Mouse (Mus musculus) embryonic facial prominence, embryonic 12.5 days (tissue): ENCODE data around the gene Pld3. TPM values are rescaled to one million over a fixed set of nuclear protein-coding genes. Genes with fewer than 3 reads are reported as not detected.
A peak's percentile ranks its signal among the peaks of the same experiment; 100 is the strongest.

Experiments
- ATAC-seq: fragments of 200-750 bp; cut with Nextera tagmentation; 2 replicates; pipeline ENCODE4 v1.8.0; 2017; ENCODE audit not compliant: insufficient number of reproducible peaks, insufficient read depth, low FRiP score, low TSS enrichment
- H3K27ac ChIP-seq: fragments of 300-500 bp; sonication (generic); 2 replicates; pipeline ENCODE4 v1.5.1; 2016; ENCODE audit warnings: mild to moderate bottlenecking
- H3K27me3 ChIP-seq: fragments of 300-500 bp; sonication (generic); 2 replicates; pipeline ENCODE4 v1.6.1; 2016; ENCODE audit warnings: mild to moderate bottlenecking, moderate library complexity
- H3K36me3 ChIP-seq: fragments of 300-500 bp; sonication (generic); 2 replicates; pipeline ENCODE4 v1.6.1; 2016; ENCODE audit warnings: mild to moderate bottlenecking
- H3K4me1 ChIP-seq: fragments of 300-500 bp; sonication (generic); 2 replicates; pipeline ENCODE4 v1.6.1; 2016
- H3K4me2 ChIP-seq: fragments of 300-500 bp; sonication (generic); replicated peaks from 2 replicates; pipeline ENCODE4 v1.6.1; 2016; ENCODE audit warnings: mild to moderate bottlenecking, moderate library complexity
- H3K4me3 ChIP-seq: fragments of 300-500 bp; sonication (generic); 2 replicates; pipeline ENCODE4 v1.5.1; 2016; ENCODE audit warnings: mild to moderate bottlenecking
- H3K9ac ChIP-seq: fragments of 300-500 bp; sonication (generic); 2 replicates; pipeline ENCODE4 v1.6.1; 2016; ENCODE audit warnings: mild to moderate bottlenecking, moderate library complexity
- H3K9me3 ChIP-seq: fragments of 300-500 bp; sonication (generic); 2 replicates; pipeline ENCODE4 v1.6.1; 2016; ENCODE audit warnings: mild to moderate bottlenecking, moderate library complexity
- WGBS: fragments of 180-500 bp; shearing (Covaris S2); methylation state at CpG from one replicate; pipeline ENCODE4 v1.1.7; 2016; 5-methylcytosine and 5-hydroxymethylcytosine counted together
- polyA plus RNA-seq: library from polyadenylated mRNA; unstranded; fragments of >200 nt; fragmentation: Nextera tagmentation; extraction: Ambion mirVana; gene quantifications from 2 replicates; pipeline ENCODE4 v1.2.1, GENCODE M21; 2016

Pld3 gene
- polyA plus RNA-seq, 1 experiment from 2014 or later, result 77.9 TPM

DNA sequence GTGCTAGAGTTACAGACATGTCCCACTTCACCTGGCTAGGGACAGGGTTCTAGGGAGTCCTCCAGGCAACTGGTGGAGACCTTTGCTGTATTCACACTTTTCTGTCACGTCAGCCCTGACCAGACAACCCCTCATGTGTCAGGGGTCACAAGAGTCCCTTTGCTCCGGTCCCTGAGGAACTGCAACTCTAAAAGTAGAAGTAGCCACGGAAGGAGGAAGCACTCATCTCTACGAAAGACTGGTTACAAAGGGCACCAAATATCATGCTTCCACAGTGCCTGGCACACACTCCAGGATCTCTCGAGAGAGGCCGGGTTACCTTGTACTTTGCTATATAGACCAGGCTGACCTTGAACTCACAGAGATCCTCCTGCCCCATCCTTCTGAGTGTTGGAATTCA, 16.4 kb downstream of the Pld3 start:
- WGBS, result 89% methylated on average over 6 of the region's 6 CpGs

DNA sequence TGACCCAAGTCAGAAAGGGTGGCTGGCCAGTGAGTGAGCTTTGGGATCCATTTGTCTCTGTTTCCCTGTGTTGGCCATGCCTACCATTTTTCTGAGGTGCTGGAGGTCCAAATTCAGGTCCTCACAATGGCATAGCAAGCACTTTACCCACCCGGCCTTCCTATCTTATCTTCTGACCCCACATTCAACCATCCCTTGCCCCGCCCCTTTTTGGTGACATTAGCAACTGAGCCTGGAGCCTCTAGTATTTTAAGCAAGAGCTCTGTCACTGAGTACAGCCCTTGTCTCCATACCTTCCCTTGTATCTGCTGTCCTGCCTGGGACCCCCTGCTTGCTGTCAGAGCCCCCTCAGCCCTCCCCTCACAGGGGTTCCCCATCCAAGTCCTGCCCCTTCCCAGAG, 17.6 kb downstream of the Pld3 start:
- Histone ChIP-seq H3K4me1 (no peaks in the 10 kb centered on the region), H3K4me2 (no peak overlapping the region), H3K36me3 (peaks cover 78% of the 10 kb centered on the region), H3K9me3 (no peaks in the 10 kb centered on the region), H3K27ac (no peak overlapping the region), H3K27me3 (no peaks in the 10 kb centered on the region), H3K4me3 (no peak overlapping the region), H3K9ac (no peak overlapping the region)
- no peak for ATAC-seq
- WGBS, result 87% methylated on average over 2 of the region's 2 CpGs

More for the DNA sequence above, 16.4 kb downstream of the Pld3 start:
- no peaks in the 10 kb centered on the region for H3K27me3 ChIP-seq
- peaks cover 72% of the 10 kb centered on the region for H3K36me3 ChIP-seq
- H3K4me1 ChIP-seq, result peaks cover 4% of the 10 kb centered on the region; the same call in 1 of the 2 replicates
- H3K4me2 ChIP-seq, result no peak overlapping the region
- H3K9me3 ChIP-seq, result no peaks in the 10 kb centered on the region
- no peak overlapping the region for H3K9ac ChIP-seq
- no peak overlapping the region for H3K27ac ChIP-seq
- no peak for ATAC-seq
- H3K4me3 ChIP-seq, result no peak overlapping the region

DNA sequence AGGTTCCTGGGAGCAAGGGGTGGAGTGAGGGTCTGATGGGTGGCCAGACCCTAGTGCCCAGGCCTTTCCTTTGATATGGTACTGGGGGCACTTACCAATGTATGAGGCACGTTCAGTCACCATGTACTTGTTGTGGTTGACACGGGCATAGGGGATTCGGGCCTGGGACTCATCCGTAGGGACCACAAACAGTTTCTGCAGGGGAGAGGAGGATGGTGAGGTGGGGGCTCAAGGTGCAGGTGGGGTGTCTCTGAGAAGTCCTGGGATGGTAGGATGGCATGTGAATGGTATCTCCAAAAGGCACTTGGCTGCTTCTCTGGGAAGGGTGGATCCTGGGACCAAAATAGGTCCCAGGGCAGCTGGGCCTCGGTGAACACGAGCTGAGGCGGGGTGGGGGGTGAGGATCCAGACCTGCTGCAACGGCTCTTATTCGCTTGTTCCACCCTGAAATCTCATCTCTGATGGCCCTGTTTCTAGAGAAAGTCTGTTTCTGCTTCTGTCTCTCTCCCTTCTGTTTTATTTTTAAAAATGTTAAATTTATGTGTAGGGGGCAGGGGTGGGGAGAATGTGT, 20.5 kb downstream of the Pld3 start:
- Histone ChIP-seq H3K9me3 (no peaks in the 10 kb centered on the region), H3K27me3 (no peaks in the 10 kb centered on the region), H3K9ac (no peak overlapping the region), H3K36me3 (peaks cover 65% of the 10 kb centered on the region), H3K27ac (no peak overlapping the region), H3K4me2 (no peak overlapping the region), H3K4me1 (no peaks in the 10 kb centered on the region), H3K4me3 (no peak overlapping the region)
- 87% methylated on average over 9 of the region's 9 CpGs for WGBS
- no peak for ATAC-seq

DNA sequence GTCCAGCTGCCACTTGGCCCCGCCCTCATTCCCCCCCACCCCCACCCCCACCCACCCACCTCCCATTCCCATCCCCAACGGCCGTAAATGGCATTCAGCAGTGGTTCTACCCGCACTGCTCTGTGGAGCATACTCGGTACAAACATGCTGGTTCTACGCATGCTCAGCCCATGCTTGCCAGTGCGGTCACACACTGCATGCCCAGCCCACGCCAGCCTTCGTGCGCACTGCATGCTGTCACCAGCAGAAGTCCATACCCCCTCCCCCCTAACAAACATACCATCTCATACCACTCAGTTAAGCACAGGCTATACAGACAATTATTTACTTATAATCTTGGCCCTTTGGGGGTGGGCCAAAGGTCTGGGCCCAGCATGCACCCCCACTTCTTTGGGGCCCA, 21.3 kb downstream of the Pld3 start:
- Histone ChIP-seq H3K9ac (no peak overlapping the region), H3K27ac (no peak overlapping the region), H3K4me1 (no peaks in the 10 kb centered on the region), H3K4me2 (no peak overlapping the region), H3K9me3 (no peaks in the 10 kb centered on the region), H3K27me3 (no peaks in the 10 kb centered on the region), H3K4me3 (no peak overlapping the region), H3K36me3 (peaks cover 58% of the 10 kb centered on the region)
- WGBS, result 92% methylated on average over 10 of the region's 10 CpGs
- peak; percentile 36; the same call in 1 of the 2 replicates for ATAC-seq

DNA sequence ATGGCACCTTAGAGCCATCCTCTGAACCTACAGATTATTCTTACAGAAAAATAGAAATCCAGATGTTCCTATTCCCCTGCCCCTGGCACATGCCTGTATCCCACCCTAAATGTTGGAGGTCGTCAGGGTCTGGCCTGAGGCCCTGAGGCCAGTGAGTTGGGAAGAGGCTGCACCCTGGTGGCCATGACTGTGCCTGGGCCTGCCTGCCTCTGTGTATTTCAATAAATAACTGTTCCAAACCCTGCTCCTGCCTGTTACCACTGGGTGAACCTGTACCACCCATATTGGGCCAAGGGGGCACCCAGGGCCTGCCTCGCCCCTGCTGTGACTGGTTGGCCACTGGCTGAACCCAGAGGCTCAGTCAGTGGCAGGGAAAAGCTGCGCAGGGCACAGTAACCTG, 22.1 kb downstream of the Pld3 start:
- no peaks in the 10 kb centered on the region for H3K4me1 ChIP-seq
- WGBS, result 77% methylated on average over 3 of the region's 3 CpGs
- ATAC-seq, result no peak
- peaks cover 51% of the 10 kb centered on the region for H3K36me3 ChIP-seq
- H3K27ac ChIP-seq, result no peak overlapping the region
- no peak overlapping the region for H3K4me3 ChIP-seq
- no peak overlapping the region for H3K4me2 ChIP-seq
- H3K9ac ChIP-seq, result no peak overlapping the region
- no peaks in the 10 kb centered on the region for H3K27me3 ChIP-seq
- no peaks in the 10 kb centered on the region for H3K9me3 ChIP-seq

DNA sequence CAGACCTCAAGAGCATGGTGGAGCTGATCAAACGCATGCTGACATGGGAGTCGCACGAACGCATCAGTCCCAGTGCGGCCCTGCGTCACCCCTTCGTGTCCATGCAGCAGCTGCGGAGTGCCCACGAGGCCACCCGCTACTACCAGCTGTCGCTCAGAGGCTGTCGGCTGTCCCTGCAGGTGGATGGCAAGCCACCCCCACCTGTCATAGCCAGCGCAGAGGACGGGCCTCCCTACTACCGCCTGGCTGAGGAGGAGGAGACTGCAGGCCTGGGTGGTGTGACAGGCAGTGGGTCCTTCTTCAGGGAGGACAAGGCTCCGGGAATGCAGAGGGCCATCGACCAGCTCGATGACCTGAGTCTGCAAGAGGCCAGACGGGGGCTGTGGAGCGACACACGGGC, 23.9 kb downstream of the Pld3 start:
- no peak for ATAC-seq
- H3K9ac ChIP-seq, result no peak overlapping the region

DNA sequence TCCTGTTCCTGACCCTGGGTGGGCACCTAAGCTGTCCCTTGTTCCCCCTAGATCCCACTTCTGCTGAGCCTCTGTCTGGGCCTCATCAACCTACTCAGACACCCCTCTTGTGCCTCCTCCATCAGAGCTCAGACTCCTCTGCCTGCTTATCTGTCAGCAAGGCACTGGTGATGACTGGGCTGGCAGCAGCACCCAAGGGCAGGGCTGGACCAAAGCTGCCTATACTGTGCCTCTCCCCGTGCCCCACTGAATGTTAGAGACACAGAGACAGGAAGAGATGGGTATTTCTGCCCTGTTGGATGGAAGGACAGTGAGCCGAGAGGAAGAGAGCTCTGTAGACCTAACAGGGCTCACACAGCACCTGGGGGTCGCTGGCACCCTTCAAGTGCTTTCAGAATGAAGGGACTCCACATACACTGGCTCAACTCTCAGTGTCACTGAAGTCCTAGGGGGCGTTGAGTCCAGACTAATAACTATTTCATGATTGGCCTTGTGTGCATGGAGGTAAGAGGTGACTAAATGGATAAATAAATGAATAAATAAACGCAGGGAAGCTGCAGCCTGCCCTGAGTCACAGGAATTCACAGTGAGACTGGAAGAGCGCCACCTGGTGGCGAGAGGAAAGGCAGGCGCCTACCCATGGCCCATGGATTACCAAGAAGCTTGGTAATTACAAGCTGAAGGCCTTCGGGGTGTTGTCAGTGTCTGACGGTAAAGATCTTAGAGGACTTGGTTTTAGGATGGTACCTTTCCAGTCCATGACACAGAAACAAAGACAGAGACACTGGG, 26.8 kb downstream of the Pld3 start:
- Histone ChIP-seq H3K9me3 (no peaks in the 10 kb centered on the region), H3K4me2 (no peak overlapping the region), H3K4me3 (no peak overlapping the region), H3K27me3 (no peaks in the 10 kb centered on the region), H3K27ac (no peak overlapping the region), H3K9ac (no peak overlapping the region), H3K4me1 (no peaks in the 10 kb centered on the region), H3K36me3 (peaks cover 16% of the 10 kb centered on the region)
- ATAC-seq, result peak; percentile 54; the same call in 1 of the 2 replicates
- 26% methylated on average over 10 of the region's 10 CpGs for WGBS

More for the DNA sequence above, 23.9 kb downstream of the Pld3 start:
- Histone ChIP-seq H3K4me3 (no peak overlapping the region), H3K36me3 (peaks cover 42% of the 10 kb centered on the region), H3K9me3 (no peaks in the 10 kb centered on the region), H3K4me1 (no peaks in the 10 kb centered on the region), H3K27ac (no peak overlapping the region), H3K4me2 (no peak overlapping the region), H3K27me3 (no peaks in the 10 kb centered on the region)
- 84% methylated on average over 21 of the region's 21 CpGs for WGBS

DNA sequence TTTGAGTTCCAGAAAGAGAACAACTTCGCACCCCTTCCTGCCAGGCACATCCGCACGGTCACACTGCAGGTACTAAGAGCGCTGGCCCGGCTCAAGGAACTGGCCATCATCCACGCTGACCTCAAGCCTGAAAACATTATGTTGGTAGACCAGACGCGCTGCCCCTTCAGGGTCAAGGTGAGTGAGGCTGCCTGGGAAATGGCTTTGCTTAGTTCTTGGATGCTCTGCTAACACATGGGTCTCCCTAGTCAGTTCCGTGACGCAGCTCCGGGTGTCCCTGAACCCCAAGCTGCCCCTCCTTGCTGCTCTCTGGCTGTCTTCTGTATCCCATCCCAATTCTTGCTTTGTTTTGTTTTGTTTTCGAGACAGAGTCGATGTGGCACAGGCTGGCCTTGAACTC, 29.2 kb downstream of the Pld3 start:
- WGBS, result 92% methylated on average over 13 of the region's 13 CpGs
- no peaks in the 10 kb centered on the region for H3K9me3 ChIP-seq
- ATAC-seq, result no peak
- no peak overlapping the region for H3K4me2 ChIP-seq
- no peaks in the 10 kb centered on the region for H3K4me1 ChIP-seq
- H3K27me3 ChIP-seq, result no peaks in the 10 kb centered on the region
- no peak overlapping the region for H3K4me3 ChIP-seq
- H3K27ac ChIP-seq, result no peak overlapping the region
- H3K36me3 ChIP-seq, result peaks cover 12% of the 10 kb centered on the region; the same call in 1 of the 2 replicates
- H3K9ac ChIP-seq, result no peak overlapping the region

DNA sequence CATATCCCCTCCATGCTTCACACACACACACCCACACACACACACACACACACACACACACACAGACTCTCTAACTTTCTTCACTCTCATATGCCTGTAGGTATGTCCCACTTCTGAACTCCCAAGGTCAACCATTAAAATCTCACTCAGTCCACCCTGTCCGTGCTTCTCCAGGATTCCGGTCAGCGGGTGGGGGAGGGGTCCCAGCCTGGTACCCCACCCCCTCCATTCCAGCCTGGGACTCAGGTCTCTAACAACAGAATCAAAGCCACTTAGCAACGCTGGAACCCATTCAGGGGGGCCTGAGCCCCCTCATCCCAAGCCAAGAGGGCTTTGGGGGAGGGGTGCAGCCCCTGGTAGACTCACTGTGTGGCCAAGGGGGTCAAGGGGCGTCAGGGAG, 30.1 kb downstream of the Pld3 start, which contains the start of gene Hipk4:
Gene Hipk4 (plus strand): TSS at position 301 of the 400 bp plus-strand sequence.
- Histone ChIP-seq H3K27ac (no peak within 1 kb of the TSS), H3K4me2 (no peak within 1 kb of the TSS), H3K4me3 (no peak within 1 kb of the TSS), H3K9me3 (no peaks in the 10 kb centered on the region), H3K9ac (no peak within 1 kb of the TSS), H3K27me3 (no peaks in the 10 kb centered on the region), H3K36me3 (0 out of 2 replicates have a peak, but pooled peaks cover 19% of the 10 kb centered on the region), H3K4me1 (no peaks in the 10 kb centered on the region)
- ATAC-seq, result no peak
- 69% methylated on average over 5 of the region's 5 CpGs for WGBS

DNA sequence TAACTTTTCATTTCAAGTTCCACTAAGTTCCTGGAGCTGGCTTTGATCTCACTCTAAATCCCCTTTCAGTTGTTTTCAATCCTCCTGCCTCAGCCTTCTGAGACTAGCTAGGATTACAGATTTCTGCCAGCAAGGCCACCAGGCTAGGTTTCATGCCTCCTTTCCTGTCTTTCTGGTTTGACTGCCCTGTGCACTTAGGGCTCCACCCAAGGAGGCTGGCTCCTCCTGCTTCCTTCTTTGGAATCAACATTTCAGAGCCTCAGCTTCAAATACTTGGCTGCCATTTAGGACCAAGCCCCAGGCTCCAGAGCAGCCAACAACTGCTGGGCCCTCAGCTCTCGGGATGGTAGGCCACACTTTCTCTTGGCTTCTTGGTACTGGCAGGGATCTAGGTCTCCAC, 32.4 kb downstream of the Pld3 start:
- no peaks in the 10 kb centered on the region for H3K9me3 ChIP-seq
- WGBS, result 76% methylated on average over 1 of the region's 1 CpGs
- H3K9ac ChIP-seq, result no peak overlapping the region
- peaks cover 21% of the 10 kb centered on the region; the same call in 1 of the 2 replicates for H3K36me3 ChIP-seq
- no peak overlapping the region for H3K27ac ChIP-seq
- no peak overlapping the region for H3K4me3 ChIP-seq
- no peak for ATAC-seq
- no peaks in the 10 kb centered on the region for H3K4me1 ChIP-seq
- H3K27me3 ChIP-seq, result no peaks in the 10 kb centered on the region
- H3K4me2 ChIP-seq, result no peak overlapping the region

DNA sequence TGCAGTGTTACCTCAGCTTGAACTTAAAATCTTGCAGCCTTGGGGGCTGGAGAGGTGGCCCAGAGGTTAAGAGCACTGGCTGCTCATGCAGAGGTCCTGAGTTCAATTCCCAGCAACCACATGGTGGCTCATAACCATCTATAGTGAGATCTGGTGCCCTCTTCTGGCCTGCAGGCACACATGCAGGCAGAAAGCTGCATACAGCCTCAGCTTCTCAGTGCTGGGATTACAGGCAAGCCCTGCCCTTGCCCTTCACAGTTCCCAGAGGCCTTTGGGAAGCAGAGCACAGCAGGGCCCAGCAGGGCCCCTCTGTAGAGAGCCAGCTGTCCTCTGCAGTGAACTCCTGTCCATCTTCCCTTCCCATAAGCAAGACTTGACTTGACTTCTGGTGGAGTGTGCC, 32.9 kb downstream of the Pld3 start:
- Histone ChIP-seq H3K36me3 (peaks cover 21% of the 10 kb centered on the region; the same call in 1 of the 2 replicates), H3K27ac (no peak overlapping the region), H3K9ac (no peak overlapping the region), H3K4me1 (no peaks in the 10 kb centered on the region), H3K9me3 (no peaks in the 10 kb centered on the region), H3K4me2 (no peak overlapping the region), H3K4me3 (no peak overlapping the region), H3K27me3 (no peaks in the 10 kb centered on the region)
- ATAC-seq, result no peak

DNA sequence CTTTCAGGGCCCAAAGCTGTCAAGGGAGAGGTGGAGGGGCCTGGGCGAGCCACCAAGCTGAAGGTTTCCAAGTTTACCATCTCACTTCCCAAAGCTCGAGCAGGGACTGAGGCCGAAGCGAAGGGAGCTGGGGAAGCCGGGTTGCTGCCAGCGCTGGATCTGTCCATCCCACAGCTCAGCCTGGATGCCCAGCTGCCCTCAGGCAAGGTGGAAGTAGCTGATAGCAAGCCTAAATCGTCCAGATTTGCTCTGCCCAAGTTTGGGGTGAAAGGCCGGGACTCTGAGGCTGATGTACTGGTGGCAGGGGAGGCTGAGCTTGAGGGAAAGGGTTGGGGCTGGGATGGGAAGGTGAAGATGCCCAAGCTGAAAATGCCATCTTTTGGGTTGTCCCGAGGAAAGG, 34.7 kb downstream of the Pld3 start:
- H3K27ac ChIP-seq, result no peak overlapping the region
- H3K27me3 ChIP-seq, result no peaks in the 10 kb centered on the region
- H3K4me3 ChIP-seq, result no peak overlapping the region
- H3K9ac ChIP-seq, result no peak overlapping the region
- ATAC-seq, result no peak
- WGBS, result 79% methylated on average over 9 of the region's 9 CpGs
- H3K9me3 ChIP-seq, result no peaks in the 10 kb centered on the region
- no peaks in the 10 kb centered on the region for H3K4me1 ChIP-seq
- peaks cover 21% of the 10 kb centered on the region; the same call in 1 of the 2 replicates for H3K36me3 ChIP-seq
- H3K4me2 ChIP-seq, result no peak overlapping the region
